Mouse (Mus musculus) monocyte, adult 2 months (primary cell): Measurements from ENCODE around the gene Zfp950.

Source experiments
- DNase-seq, 2 experiments: peaks; one replicate each; pipeline ENCODE4 v3.0.0; 2022; ENCODE audit warnings: low spot score in 2 of 2, low read depth in 1 of 2

Gene Zfp950

DNA sequence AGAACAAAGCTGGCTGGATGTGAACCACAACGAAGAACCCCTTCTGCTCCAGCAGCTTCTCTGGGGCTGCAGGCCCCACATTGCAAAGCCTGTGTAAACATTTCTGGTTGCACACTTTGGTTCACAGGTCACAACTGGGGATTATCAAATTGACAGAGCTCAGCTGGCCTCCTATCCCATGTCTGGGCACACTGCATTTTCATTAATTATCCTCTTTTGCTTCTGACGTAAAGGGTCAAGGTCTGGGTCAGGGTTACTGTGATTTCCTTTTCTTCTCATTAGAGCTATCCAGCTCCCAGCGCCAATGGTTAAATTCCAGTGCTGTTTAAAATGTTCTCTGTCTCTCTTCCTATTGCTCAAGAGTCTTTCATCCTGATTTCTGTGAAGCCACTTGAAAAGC is 83.1 kb downstream of the Zfp950 start:
- no peak for DNase-seq

DNA sequence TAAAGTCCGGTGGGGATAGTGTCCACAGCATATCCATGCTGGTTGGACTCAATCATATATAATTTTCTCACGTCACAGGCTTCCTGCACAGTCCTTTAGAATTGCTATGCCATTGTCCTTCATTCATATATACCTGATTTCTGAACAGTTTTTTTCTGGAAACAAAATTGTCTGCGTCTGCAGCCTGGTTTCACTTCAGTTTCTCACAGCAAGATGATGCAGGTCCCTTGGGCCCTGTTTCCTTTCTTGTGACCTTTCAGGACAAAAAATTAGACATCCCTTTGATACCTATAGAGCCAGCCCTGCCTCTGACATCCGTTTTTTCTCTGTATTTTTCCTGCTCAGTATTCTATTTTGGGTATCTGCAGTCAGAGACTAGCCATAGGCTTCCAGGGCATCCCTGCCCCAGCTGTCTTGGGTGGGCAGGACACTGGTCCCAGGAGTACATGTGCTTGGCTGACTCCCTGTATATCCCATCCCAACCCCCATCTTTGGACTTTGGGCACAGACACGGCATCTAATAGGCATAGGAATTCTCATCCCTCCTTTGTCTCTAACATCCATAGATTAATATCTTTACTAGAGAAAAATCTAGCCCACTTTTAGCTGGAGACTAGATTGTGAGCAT is 83.7 kb downstream of the Zfp950 start:
- DNase-seq = no peak

DNA sequence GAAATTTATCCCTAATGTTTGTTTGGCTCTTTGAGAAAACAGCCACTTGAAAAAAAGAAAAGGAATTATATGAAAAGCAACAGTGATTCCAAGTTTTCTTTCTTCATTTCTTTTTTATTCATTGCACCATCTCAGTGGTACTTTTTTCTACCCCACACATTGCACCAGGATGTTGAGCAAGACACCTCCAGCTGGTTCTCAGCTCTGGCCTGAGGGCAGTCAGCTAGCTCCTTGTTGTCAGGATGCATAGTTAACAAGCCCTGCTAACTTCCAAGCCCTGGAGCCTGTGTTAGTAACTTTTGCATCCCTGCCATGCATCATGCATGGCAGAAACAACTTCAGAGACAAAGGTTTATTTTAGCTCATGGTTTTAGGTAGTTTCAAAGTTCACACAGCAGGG is 87.9 kb downstream of the Zfp950 start:
- no peak for DNase-seq

DNA sequence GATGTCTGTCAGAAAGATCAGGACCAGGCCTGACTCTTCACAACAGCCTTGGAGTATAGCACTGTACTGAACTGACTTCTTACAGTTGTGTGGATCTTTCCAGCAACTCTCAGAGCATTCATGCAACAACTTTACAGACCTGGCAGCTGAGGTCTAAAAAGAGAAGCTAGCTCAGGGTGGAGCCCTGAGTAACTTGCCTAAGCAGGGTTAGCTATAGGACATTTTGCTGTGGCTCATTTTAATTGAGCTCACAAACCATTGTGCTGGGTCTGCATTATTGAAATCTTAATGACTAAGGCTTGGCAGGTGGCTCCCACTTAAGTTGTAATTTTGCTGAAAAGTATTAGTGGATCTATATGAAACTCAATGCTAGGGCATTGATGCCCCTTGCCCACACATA is 88.6 kb downstream of the Zfp950 start:
- DNase-seq = no peak

DNA sequence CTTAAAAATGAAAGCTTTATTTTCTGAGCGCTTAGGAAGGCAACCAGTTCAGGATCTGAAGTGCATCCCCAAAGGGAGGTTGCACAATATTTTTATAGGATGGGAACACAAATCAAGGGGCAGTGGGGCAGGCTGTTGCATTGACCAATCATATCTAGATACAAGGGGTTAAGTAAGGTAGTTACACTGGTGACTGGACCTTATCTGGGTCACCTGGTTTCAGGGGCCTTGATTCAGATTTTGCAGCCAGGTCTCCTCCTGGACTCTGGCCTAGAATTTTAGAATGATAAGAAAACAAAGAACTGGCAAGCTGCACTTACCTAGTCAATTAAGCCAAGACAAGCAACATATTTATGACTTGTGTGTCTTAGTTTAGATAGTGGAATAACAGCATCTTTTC is 89.5 kb downstream of the Zfp950 start:
- no peak for DNase-seq

DNA sequence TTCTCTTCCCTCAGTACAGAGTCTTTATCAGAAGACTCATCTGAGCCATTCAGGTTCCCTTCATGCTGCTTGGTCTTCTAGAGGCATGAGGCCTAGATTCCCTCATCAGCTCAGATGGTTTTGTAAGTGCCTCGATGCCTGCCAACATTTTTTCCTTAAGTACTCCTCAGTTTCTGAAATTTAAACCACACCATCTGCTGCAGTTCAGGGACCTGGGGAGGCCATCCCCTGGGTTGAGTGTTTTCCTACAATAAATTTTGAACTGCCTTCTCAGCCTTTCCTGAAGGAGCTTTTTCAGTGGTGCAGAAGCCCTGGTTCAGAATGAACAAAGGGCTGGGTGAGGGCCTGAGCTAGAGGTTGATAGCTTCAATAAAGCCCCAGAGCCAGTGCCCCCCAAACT is 91.2 kb downstream of the Zfp950 start:
- DNase-seq = no peak

DNA sequence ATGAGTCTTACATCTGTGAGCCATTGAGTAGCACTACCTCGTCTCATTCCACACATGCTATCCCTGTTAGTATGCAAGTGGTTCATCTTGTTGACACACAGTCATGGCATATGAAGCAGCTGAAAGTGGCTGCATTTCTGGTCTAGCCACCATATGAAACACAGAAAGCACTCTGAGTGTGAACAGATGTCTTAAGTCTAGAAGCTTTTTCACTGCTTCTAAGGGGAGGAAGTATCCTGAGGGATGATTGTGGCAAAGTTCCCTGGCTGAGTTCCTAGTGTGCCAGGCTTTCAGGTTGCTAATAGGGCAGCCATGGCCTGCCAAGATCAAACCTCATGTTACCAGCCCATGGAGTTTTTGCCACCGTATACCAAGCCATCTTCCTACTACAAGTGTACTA is 92.0 kb downstream of the Zfp950 start:
- no peak for DNase-seq

DNA sequence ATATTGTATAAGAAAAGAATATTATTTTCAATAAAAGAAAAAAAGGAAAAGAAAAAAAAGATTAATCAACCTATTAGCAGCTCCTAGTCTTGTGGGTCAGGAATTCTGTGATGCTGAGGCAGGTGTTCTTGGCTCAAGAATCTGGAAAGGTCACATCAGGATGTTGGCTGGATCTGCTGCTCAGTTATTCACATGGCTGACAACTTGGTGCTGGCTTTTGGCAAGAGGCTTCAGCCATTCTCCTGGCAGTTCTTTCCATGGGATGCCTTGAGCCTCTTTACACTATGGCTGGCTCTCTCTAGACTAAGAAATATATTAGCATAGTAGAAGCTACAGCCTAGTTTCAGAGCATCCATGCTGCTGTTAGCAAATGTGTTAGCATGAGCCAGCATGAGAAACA is 101.5 kb downstream of the Zfp950 start:
- no peak for DNase-seq

DNA sequence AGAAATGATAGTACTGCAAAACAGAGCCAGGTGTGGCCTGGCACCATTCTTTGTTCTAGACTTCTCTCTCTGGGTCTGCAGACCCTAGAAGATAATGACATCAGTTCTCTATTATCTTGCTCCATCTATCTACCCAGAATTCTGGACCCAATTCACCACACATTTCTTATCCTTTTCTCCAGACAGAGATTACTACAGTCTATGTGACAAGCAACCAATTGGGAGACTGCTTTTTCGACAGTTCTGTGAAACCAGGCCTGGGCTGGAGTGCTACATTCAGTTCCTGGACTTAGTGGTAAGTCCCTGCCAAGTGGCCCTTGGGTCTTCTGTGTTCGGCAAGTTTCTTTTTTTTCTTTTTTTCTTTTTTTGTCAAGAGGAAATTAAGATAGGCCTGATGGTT is 109.1 kb downstream of the Zfp950 start:
- DNase-seq = no peak

DNA sequence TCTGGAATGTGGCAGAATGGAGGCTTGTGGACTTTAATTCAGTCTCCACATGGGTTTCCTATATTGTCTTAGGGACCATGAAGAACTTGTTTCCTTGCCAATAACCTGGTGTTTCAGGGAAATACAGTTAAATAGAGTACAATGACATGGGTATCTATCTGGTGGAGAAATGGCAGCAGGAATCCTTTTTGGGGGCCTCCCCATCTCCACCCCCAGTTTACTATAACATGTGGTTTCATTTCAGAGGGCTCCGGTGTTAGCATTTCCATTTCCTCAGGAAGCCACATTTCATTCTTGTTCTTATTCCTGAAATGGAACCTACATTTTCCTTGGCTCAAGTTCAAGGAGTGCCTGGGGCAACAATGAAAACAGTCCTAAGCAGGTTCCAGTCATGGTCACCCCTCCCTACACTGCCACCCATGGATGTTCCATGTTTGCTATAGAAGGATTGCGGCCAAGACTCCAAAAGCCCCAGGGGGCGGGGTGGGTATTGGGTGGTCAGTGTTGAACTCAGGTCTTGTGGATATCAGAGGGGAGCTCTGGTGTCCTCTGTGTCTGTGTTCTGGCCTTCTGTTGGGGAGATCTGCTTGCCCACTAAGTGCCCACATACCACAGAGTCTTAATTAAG is 118.6 kb downstream of the Zfp950 start:
- DNase-seq = no peak

DNA sequence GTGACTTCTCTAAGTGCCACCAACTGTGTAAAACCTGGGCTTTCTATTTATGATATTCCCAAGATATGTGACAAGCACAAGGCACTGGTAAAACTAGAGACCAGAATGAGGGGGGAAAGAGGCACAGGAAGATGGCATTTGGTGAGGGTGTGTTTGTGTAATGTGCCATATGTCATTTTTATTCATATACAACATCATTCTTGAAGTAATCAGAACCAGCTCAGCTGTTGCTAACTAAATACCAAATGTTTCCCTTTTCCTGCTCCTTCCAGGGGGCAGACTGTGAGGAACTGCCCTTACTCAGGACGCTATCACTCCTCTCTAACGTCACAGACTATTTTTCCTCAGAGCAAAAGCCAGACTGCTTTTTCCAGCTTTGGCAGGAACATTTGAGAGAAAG is 119.1 kb downstream of the Zfp950 start:
- no peak for DNase-seq

DNA sequence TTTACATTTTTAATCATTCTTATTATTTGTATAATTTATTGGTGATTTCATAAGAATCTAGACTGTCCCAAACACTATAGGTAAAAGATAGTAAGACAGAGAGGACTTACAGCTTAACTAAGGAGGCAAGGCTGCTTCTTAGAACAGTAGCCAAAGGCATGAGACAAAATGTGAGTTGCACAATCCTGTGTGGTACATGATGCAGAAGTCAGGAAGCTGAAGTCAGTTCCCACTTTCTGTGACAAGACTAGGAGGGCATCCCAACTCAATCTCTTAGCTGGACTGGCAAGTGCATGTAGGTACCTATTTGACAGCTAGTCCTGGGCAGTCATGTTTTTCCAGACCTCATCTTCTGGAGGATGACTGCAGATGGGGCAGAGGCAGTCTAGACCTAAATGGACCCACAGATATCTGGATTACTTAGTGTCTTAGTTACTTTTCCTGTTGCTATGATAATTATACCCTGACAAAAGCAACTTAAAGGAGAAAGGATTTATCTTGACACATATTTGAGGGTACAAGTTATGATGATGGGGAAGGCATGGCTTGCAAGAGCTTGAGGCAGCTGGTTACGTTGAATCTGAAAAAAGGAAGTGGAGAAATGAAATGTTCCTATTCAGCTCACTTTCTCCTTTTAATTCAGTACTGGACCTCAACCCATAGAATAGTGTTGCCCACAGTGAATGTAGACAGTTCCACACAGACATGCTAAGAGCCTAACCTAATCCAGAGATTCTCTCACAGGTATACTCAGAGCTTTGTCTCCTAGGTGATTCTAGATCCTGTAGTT is 123.0 kb downstream of the Zfp950 start:
- DNase-seq = peak; percentile 3 to 12

DNA sequence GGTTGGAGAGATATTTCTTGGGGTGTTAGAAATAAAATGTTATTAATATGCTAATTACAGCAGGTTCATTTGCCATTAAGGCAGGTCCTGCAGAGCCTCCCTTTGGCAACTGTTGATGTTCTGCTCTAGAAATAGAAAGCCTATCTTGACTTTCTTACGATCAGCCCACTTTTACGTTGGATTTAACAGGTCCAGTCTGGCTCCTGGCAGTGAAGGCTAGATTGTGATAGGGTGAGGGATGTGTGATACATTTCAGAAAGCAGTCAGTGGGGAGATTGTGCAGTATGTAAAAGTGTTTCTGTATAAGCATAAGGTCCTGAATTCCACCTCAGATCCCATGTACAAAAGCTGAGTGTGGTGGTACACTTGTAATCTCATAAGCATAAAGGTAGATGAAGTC is 131.4 kb downstream of the Zfp950 start:
- no peak for DNase-seq
